Mouse (Mus musculus) spleen, embryonic (tissue): Measurements from ENCODE around the gene Dgat2.

Experiments used
- CTCF ChIA-PET: fragments of 350-600 bp; sonication (Branson Sonifier 250); formaldehyde crosslinking; loops from one replicate; lab custom pipeline; 2022; lab: Charles Lee

The Dgat2 gene

GRCm38 (mm10) chr7:99193926-99194325, 11.4 kb upstream of the Dgat2 start:
- CTCF ChIA-PET, result no interaction called here

GRCm38 (mm10) chr7:99191411-99191810, 8.9 kb upstream of the Dgat2 start:
- CTCF ChIA-PET, result no interaction called here

DNA sequence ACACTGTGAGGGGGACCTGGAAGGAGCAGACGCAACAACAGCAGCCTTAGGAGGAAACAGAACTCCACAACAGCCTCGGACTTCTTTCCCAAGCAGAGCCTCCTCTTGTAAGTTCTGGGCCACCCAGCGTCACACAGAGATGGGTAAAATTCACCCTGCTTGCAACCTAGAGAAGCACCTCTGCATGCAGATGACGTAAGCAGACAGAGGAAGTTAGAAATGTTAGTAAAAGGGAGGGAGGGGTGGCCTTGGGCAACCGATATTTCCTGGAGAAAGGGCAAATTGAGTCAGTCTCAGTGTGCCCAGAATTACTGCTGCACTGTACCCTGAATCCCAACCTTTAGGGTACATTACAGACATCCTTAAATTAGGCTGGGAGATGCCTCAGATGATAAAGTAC, 7.4 kb upstream of the Dgat2 start:
- CTCF ChIA-PET, result no interaction called here

DNA sequence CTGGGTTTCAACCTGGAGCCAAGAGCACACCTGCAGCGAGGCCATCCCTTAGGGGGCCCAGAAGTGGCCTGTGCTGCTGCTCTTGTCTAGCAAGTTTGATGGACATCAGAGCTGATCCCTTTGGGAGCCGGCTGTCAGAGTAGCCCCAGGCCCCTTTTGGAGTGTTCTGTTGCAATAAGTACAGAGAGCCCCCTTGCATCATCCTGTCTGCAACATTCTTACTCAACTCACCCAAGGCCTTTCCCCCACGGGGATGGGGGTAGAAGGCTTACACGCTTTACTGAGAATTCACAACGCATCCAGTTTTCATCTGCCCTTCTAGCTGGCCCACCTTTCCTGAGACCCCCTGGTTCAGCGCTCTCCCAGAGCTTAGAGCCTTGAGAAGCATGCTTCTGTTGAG, 6.1 kb upstream of the Dgat2 start:
- CTCF ChIA-PET, result no interaction called here

DNA sequence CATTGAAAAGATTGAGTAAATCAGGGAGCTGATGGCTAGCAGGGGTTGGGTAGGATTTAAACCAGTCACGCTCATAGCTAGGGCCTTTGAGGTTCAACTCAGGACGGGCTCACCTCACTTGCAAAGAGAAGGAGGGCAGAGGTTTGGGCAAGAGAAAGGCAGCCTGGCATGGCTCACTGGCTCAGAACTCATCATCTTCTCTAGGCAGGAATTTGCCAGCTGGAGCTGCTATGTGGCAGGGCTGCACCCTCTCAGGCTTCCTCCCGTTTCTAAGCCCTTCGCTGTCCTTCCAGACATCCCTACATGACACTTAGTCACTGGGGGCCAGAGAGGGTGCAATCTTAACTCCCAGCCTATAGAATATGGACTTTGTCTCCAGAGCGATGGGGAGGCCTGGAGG, 4.9 kb upstream of the Dgat2 start:
- CTCF ChIA-PET, result interaction anchor here (0.6 kb wide), 1 partner anchor 15 kb away, joined by 4 read pairs; no protein-coding TSS in a partner anchor

GRCm38 (mm10) chr7:99185405-99185804, 2.9 kb upstream of the Dgat2 start:
- CTCF ChIA-PET, result no interaction called here

DNA sequence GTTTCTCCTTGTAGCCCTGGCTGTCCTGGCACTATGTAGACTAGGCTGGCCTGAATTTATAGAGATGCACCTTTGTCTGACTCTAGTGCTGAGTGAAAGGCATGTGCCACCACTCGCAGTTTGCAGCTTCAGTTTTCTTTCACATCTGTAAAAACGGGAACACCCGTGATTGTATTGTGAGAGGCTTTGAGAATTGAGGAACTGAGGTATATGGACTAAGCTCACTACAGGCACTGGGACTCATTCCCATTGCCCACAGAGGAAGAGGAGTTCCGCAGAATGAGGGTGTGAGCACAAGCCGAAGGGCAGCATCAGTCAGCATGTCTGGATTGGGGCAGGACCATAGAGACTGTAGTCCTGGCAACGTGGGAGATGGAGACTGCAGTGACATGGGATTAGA, 1.2 kb upstream of the Dgat2 start:
- CTCF ChIA-PET, result no interaction called here

GRCm38 (mm10) chr7:99181619-99182431, 694 bp downstream of the Dgat2 start:
- CTCF ChIA-PET, result interaction anchor here (0.6 kb wide), 1 partner anchor 360 kb away, joined by 11 read pairs; no protein-coding TSS in a partner anchor

- CTCF ChIA-PET, result no interaction called here
These were observed 2.4 kb downstream of the Dgat2 start for GRCm38 (mm10) chr7:99180162-99180561.

- CTCF ChIA-PET, result no interaction called here
These were observed 3.2 kb downstream of the Dgat2 start for GRCm38 (mm10) chr7:99179271-99179670.

- CTCF ChIA-PET, result no interaction called here
These were observed 5.1 kb downstream of the Dgat2 start for GRCm38 (mm10) chr7:99177386-99177785.

DNA sequence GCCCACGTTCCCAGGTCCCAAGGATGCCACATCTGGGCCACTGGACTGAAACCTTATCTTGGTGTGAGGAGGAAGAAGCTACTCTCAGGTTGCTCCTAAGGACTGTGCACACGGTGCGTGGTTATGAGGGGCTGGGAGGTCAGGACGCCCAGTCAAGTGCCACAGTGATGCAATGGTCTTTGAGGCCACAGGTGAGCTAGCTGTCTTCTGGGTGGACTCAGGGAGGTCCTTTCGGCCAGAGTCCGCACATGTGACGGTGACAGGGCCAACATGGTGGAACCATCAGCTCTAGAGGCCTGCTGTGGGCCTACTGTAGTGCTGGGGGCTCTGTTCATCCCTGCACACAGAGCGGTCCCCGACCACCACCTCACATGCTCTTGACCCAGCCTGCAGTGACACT, 6.9 kb downstream of the Dgat2 start:
- CTCF ChIA-PET, result no interaction called here

DNA sequence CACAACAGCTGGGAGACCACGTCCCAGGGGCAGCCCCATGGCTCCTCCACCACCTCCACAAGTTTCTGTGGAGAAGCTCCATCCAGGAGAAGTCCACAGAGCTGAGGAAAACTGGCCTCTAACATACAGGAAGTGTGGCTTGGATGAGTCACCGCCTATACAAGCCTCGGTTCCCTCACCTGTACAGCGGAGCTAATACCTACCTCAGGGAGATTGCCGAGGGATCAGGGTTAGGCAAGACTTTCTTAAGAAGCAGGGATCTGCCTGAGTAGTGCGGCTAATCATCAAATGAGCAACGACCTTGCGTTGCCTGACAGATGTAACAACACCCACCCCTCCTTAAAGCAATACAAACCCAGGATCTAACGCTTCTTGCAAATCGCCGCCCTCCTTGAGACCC, 7.4 kb downstream of the Dgat2 start:
- CTCF ChIA-PET, result interaction anchor here (0.6 kb wide), 1 partner anchor 23 kb away, joined by 4 read pairs; no protein-coding TSS in a partner anchor

GRCm38 (mm10) chr7:99174006-99174405, 8.5 kb downstream of the Dgat2 start:
- CTCF ChIA-PET, result interaction anchor here (0.7 kb wide), 1 partner anchor 19 kb away, joined by 7 read pairs; no protein-coding TSS in a partner anchor

- CTCF ChIA-PET, result no interaction called here
These were observed 9.6 kb downstream of the Dgat2 start for GRCm38 (mm10) chr7:99172898-99173297.

- CTCF ChIA-PET, result no interaction called here
These were observed 10.6 kb downstream of the Dgat2 start for GRCm38 (mm10) chr7:99171730-99172463.

GRCm38 (mm10) chr7:99170519-99170918, 12.0 kb downstream of the Dgat2 start:
- CTCF ChIA-PET, result no interaction called here

DNA sequence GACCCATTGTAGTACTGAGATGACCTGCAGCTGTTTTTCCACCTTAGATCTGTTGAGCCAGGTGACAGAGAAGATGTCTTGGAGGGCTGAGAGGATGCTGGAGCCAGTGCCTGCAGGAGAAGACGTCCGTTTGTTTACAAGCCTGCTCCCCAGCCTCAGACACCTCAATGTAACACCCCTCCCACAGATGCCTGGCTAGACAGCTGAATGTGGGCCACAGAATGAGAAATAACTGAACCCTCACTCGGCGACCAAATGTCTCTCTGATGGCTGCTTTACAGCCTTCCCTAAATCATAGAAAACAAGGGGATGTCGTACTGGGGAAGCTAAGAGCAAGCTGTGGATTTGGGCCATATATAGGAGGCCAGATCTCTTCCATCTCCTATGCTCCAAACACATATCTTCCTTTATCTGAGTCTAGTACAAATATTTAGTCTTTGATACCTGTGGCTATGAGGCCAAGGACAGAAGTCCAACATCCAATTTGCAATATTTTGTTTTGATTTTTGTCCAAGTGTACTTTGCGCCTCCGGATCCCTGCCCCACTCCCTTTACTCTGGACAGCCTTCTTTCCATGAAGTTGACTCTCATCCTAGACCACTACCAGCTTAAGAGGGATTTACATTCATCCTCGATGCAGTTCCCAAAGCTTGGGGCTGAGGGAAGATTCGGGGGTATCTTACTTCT, 12.7 kb downstream of the Dgat2 start:
- CTCF ChIA-PET, result no interaction called here

- CTCF ChIA-PET, result no interaction called here
These were observed 13.8 kb downstream of the Dgat2 start for GRCm38 (mm10) chr7:99168756-99169155.

- CTCF ChIA-PET, result no interaction called here
These were observed 14.6 kb downstream of the Dgat2 start for GRCm38 (mm10) chr7:99167939-99168338.

DNA sequence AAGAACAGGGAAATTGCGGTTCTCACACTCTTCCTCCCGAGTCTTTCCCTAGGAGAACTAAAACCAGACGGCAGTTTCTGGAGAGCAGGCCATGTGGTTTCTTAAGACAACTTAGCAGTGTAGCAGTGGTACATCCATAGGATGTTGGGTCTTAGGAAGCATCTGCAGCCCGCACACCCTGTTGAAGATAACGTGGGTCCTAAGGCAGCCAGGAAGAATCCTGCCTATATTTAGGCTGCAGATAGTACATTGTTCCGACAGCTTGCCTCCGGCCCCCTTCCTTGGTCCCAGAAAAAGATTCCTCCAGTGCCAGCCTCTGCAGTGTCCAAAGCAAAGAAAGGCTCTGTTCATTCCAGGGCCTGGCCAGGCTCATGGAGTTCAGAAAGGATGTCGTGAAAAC, 16.4 kb downstream of the Dgat2 start:
- CTCF ChIA-PET, result interaction anchor here (0.7 kb wide), 1 partner anchor 10 kb away, joined by 3 read pairs; no protein-coding TSS in a partner anchor

DNA sequence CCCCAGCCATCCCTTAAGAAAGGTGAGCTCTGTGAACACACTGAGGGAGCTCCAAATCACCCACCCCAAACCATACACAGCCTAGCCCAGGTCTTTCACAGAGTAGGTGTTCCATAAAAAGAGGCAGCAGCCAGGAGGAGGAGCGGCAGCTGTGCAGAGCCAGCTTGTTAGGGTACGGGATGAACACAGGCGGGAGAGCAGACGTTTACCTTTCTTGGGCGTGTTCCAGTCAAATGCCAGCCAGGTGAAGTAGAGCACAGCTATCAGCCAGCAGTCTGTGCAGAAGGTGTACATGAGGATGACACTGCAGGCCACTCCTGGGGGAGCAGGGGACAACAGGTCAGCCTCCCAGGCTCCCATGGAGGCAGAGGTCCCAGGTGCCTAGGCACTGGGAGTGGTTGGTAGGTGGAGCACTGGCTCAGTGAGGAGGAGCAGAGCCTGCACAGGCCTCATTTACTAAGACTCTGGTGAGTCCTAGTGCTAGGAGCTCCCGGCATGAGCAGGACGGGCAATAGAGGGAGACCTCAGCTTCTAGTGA, 17.6 kb downstream of the Dgat2 start:
- CTCF ChIA-PET, result no interaction called here
